Mouse (Mus musculus) stomach, postnatal 0 days (tissue): ENCODE results near the gene Mgp.

Experiments used
- CTCF ChIP-seq: IDR thresholded peaks from 2 replicates; pipeline ENCODE4 v1.5.1; 2016; ENCODE audit warnings: antibody characterized with exemption, low read depth, mild to moderate bottlenecking, moderate library complexity
- EP300 ChIP-seq: optimal IDR thresholded peaks from 2 replicates; pipeline ENCODE3; 2016; ENCODE audit warnings: antibody characterized with exemption

- no peak for TF ChIP-seq EP300
- TF ChIP-seq CTCF: no peak
These were observed 16.4 kb upstream of the Mgp start for GRCm38 (mm10) chr6:136892002-136892401.
